Mouse (Mus musculus): ENCODE data around the gene Tnik. TPM values are rescaled to one million over a fixed set of nuclear protein-coding genes. Genes with fewer than 3 reads are reported as not detected.

The Tnik gene
- total and polyA plus RNA-seq, 2 experiments from 2014 or later: 9.2 to 27.5 TPM

DNA sequence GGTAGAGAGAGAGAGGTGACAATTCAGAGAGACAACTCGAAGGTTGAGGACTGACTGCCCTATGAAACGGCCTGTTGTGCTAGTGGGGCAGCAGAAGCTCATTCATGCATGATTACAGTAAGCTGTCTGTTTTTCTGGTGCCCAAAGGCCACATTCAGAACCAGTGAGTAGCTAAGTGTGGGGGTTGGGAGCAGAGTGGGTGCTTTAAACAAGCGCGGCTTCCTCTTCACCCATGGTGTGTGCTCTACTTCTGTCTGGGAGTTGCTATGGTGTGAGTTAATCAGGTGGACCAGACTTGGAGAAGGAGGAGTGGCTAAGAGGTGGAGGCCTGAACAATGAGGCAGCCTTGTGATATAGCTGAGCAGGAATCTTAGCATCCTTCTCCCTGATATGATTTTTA is 2.2 kb downstream of the Tnik start:
- WGBS: 48% methylated on average over 4 of the region's 4 CpGs
- Histone ChIP-seq H3K9ac (replicated peaks; ENCODE audit: low read depth, low read length) (no peak overlapping the region), H3K4me1 (ENCODE audit: control insufficient read depth, insufficient read depth) (peaks cover 12% of the 10 kb centered on the region; the same call in 1 of the 2 replicates), H3K27ac (ENCODE audit: low read depth) (peak overlapping the region; percentile 85; the same call in 1 of the 2 replicates), H3K36me3 (replicated peaks; ENCODE audit: control insufficient read depth, insufficient read depth, low read length) (no peaks in the 10 kb centered on the region), H3K4me3 (ENCODE audit: low read depth, low read length) (peak overlapping the region; percentile 76), H3K9me3 (replicated peaks; ENCODE audit: control insufficient read depth, low read length) (no peaks in the 10 kb centered on the region), H3K4me2 (ENCODE audit: low read depth, low read length) (peak overlapping the region; percentile 82), H3K27me3 (ENCODE audit: control insufficient read depth, insufficient read depth, low read length) (no peaks in the 10 kb centered on the region)
- DNase-seq (ENCODE audit: low spot score) (no peak), ATAC-seq (ENCODE audit: insufficient read depth, low read depth) (no peak)
- TF ChIP-seq EP300 (IDR thresholded peaks at IDR 0.05; ENCODE audit: low read depth): no peak
- TF ChIP-seq CTCF (IDR thresholded peaks at IDR 0.05; ENCODE audit: low read depth): no peak

DNA sequence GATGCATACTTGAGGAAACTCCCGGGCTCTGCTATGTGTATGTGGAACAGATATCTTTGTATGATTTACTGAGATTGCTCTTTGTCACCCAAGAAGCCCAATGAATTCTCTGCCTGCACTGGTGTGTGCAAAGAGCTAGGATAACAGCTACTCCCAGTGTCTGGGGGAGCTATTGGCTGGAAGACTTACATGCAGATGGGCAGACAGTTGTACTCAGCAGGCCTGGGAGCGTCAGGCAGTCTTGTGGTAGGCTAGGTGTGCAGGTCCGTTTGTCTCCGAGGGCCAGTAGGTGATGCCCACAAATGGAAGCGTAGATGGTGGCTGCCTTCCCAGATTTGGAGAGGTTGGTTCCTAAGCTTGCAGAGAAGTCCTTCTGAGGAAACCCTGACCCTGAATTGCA is 2.6 kb downstream of the Tnik start:
- Histone ChIP-seq H3K4me1 (ENCODE audit: control insufficient read depth, insufficient read depth) (peaks cover 12% of the 10 kb centered on the region; the same call in 1 of the 2 replicates), H3K9me3 (replicated peaks; ENCODE audit: control insufficient read depth, low read length) (no peaks in the 10 kb centered on the region), H3K27me3 (ENCODE audit: control insufficient read depth, insufficient read depth, low read length) (no peaks in the 10 kb centered on the region), H3K27ac (ENCODE audit: low read depth) (no peak overlapping the region), H3K4me2 (ENCODE audit: low read depth, low read length) (peak overlapping the region; percentile 82), H3K36me3 (replicated peaks; ENCODE audit: control insufficient read depth, insufficient read depth, low read length) (no peaks in the 10 kb centered on the region), H3K4me3 (ENCODE audit: low read depth, low read length) (no peak overlapping the region; the same call in 1 of the 2 replicates), H3K9ac (replicated peaks; ENCODE audit: low read depth, low read length) (no peak overlapping the region)
- ATAC-seq (ENCODE audit: insufficient read depth, low read depth) (no peak), DNase-seq (ENCODE audit: low spot score) (no peak)
- TF ChIP-seq CTCF (IDR thresholded peaks at IDR 0.05; ENCODE audit: low read depth): no peak
- no peak for TF ChIP-seq EP300 (IDR thresholded peaks at IDR 0.05; ENCODE audit: low read depth)
- 75% methylated on average over 5 of the region's 5 CpGs for WGBS

DNA sequence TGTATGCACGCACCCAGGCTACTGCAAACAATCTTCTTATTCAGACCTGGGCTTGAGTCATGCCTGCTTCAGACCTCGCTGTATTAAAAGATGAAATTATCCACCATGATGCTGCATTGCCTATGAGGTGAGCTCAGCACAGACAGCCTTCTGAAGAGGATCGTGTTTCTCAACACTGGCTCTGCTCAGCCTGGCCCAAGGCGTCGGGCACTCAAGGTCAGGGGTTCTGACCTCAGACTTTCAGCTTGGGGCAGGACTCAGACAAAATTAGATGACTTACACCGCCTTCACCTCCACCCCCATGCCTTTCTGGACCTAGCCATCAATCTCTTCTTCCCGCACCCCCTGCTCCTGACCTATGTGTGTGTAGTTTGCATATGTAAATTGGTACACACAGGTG is 4.2 kb downstream of the Tnik start:
- TF ChIP-seq CTCF (IDR thresholded peaks at IDR 0.05; ENCODE audit: low read depth) (no peak), EP300 (IDR thresholded peaks at IDR 0.05; ENCODE audit: low read depth) (no peak)
- WGBS: 78% methylated on average over 7 of the region's 7 CpGs
- Histone ChIP-seq H3K4me1 (ENCODE audit: control insufficient read depth, insufficient read depth) (peaks cover 12% of the 10 kb centered on the region; the same call in 1 of the 2 replicates), H3K4me3 (ENCODE audit: low read depth, low read length) (no peak overlapping the region), H3K27ac (ENCODE audit: low read depth) (no peak overlapping the region), H3K4me2 (ENCODE audit: low read depth, low read length) (no peak overlapping the region), H3K36me3 (replicated peaks; ENCODE audit: control insufficient read depth, insufficient read depth, low read length) (no peaks in the 10 kb centered on the region), H3K27me3 (ENCODE audit: control insufficient read depth, insufficient read depth, low read length) (no peaks in the 10 kb centered on the region), H3K9ac (replicated peaks; ENCODE audit: low read depth, low read length) (no peak overlapping the region), H3K9me3 (replicated peaks; ENCODE audit: control insufficient read depth, low read length) (no peaks in the 10 kb centered on the region)
- ATAC-seq (ENCODE audit: insufficient read depth, low read depth) (no peak), DNase-seq (ENCODE audit: low spot score) (no peak)

DNA sequence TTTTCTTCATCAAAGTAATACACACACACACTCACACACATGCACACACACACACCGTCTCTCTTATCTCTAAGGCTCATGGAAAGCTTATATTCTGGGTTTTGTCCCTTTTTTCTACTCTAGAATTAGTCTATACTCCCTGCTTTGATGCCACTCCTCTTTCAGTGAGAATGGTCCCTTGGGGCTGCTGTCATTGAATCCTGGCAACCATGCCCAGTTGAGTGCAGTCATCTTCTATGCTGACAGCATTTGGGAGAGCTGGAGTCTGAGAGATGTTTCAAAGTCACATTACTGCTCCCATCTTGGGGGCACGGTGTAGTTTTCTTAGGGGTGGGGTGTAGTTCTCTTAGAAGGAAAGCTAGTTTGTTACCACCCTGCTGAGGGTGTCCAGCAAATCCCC is 6.7 kb downstream of the Tnik start:
- WGBS: 52% methylated on average over 2 of the region's 2 CpGs
- no peak overlapping the region for H3K4me2 ChIP-seq (ENCODE audit: low read depth, low read length)
- H3K4me3 ChIP-seq (ENCODE audit: low read depth, low read length): no peak overlapping the region
- H3K9ac ChIP-seq (replicated peaks; ENCODE audit: low read depth, low read length): no peak overlapping the region
- H3K27me3 ChIP-seq (ENCODE audit: control insufficient read depth, insufficient read depth, low read length): no peaks in the 10 kb centered on the region
- no peaks in the 10 kb centered on the region for H3K9me3 ChIP-seq (replicated peaks; ENCODE audit: control insufficient read depth, low read length)
- H3K4me1 ChIP-seq (ENCODE audit: control insufficient read depth, insufficient read depth): peaks cover 12% of the 10 kb centered on the region; the same call in 1 of the 2 replicates
- H3K36me3 ChIP-seq (replicated peaks; ENCODE audit: control insufficient read depth, insufficient read depth, low read length): no peaks in the 10 kb centered on the region
- TF ChIP-seq CTCF (IDR thresholded peaks at IDR 0.05; ENCODE audit: low read depth) (no peak), EP300 (IDR thresholded peaks at IDR 0.05; ENCODE audit: low read depth) (no peak)
- ATAC-seq (ENCODE audit: insufficient read depth, low read depth) (no peak), DNase-seq (ENCODE audit: low spot score) (no peak)
- no peak overlapping the region for H3K27ac ChIP-seq (ENCODE audit: low read depth)

DNA sequence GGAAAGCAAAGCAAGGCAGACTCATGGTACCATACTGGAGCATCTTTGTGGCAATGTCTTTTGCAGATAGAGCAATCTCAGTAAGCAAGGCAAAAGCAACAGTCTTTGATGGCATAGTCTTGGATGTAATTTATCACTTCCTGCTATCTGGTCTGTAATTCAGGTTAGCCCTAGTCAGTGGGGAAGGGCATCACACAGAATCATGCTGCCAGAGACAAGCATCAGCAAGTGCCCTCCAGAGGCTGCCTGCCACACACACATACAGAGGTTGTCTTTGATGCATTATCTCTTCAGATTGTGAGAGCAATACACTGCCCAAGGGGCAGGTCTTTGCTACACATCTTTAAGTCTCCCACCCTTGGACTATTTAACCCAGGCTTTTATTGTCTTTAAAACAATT is 8.9 kb downstream of the Tnik start:
- no peak overlapping the region for H3K9ac ChIP-seq (replicated peaks; ENCODE audit: low read depth, low read length)
- DNase-seq (ENCODE audit: low spot score) (no peak), ATAC-seq (ENCODE audit: insufficient read depth, low read depth) (no peak)
- no peaks in the 10 kb centered on the region for H3K36me3 ChIP-seq (replicated peaks; ENCODE audit: control insufficient read depth, insufficient read depth, low read length)
- no peaks in the 10 kb centered on the region for H3K9me3 ChIP-seq (replicated peaks; ENCODE audit: control insufficient read depth, low read length)
- no peak overlapping the region for H3K4me3 ChIP-seq (ENCODE audit: low read depth, low read length)
- no peaks in the 10 kb centered on the region; the same call in 1 of the 2 replicates for H3K4me1 ChIP-seq (ENCODE audit: control insufficient read depth, insufficient read depth)
- H3K4me2 ChIP-seq (ENCODE audit: low read depth, low read length): no peak overlapping the region
- no peak for TF ChIP-seq EP300 (IDR thresholded peaks at IDR 0.05; ENCODE audit: low read depth)
- no peak for TF ChIP-seq CTCF (IDR thresholded peaks at IDR 0.05; ENCODE audit: low read depth)
- no peaks in the 10 kb centered on the region for H3K27me3 ChIP-seq (ENCODE audit: control insufficient read depth, insufficient read depth, low read length)
- no peak overlapping the region for H3K27ac ChIP-seq (ENCODE audit: low read depth)

DNA sequence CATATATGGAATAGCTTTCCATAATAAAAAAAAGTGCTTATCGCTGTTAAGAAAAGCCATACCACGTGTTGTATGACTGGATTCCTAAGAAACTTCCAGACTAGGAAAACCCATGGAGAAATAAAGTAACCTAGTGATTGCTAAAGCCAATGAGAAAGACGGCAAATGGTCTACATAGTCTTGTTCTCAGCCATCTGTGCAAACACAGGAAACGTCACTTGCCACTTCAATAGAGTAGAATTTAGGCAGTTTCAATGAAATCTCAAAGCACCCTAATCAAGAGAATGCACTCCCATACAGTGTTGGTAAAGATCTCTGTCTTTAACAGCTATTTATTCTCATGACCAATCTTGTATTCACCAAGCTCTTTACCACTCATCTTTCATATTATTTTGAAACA is 11.7 kb downstream of the Tnik start:
- Histone ChIP-seq H3K4me3 (ENCODE audit: low read depth, low read length) (no peak overlapping the region), H3K36me3 (replicated peaks; ENCODE audit: control insufficient read depth, insufficient read depth, low read length) (no peaks in the 10 kb centered on the region), H3K4me1 (ENCODE audit: control insufficient read depth, insufficient read depth) (no peaks in the 10 kb centered on the region; the same call in 1 of the 2 replicates), H3K27ac (ENCODE audit: low read depth) (no peak overlapping the region), H3K9me3 (replicated peaks; ENCODE audit: control insufficient read depth, low read length) (no peaks in the 10 kb centered on the region), H3K4me2 (ENCODE audit: low read depth, low read length) (no peak overlapping the region), H3K27me3 (ENCODE audit: control insufficient read depth, insufficient read depth, low read length) (no peaks in the 10 kb centered on the region), H3K9ac (replicated peaks; ENCODE audit: low read depth, low read length) (no peak overlapping the region)
- ATAC-seq (ENCODE audit: insufficient read depth, low read depth) (no peak), DNase-seq (ENCODE audit: low spot score) (no peak)
- TF ChIP-seq EP300 (IDR thresholded peaks at IDR 0.05; ENCODE audit: low read depth) (no peak), CTCF (IDR thresholded peaks at IDR 0.05; ENCODE audit: low read depth) (no peak)
- 85% methylated on average over 4 of the region's 4 CpGs for WGBS

Measured in heart, postnatal 0 days (tissue).